Mouse (Mus musculus) olfactory bulb, adult 2 months (tissue): ENCODE measurements around the gene Sacm1l.

Source experiments
- CTCF ChIP-seq: fragments of 200-500 bp; IDR thresholded peaks from 2 replicates; pipeline ENCODE4 v1.5.1; 2012; ENCODE audit warnings: low read depth, mild to moderate bottlenecking, low read length, moderate library complexity; ENCODE audit not compliant: insufficient read depth
- POLR2A ChIP-seq: fragments of 200-500 bp; IDR thresholded peaks from 2 replicates; pipeline ENCODE4 v1.6.1; 2012; ENCODE audit warnings: mild to moderate bottlenecking, low read depth, low read length, moderate library complexity; ENCODE audit not compliant: insufficient read depth

GRCm38 (mm10) chr9:123597376-123597775, 67.8 kb downstream of the Sacm1l start:
- no peak for TF ChIP-seq CTCF
- no peak for TF ChIP-seq POLR2A
